Mouse (Mus musculus) limb, embryonic 14.5 days (tissue): Measurements from ENCODE around the gene Nsmce1. TPM values are rescaled to one million over a fixed set of nuclear protein-coding genes. Genes with fewer than 3 reads are reported as not detected.

Source experiments
- ATAC-seq: fragments of 200-750 bp; cut with Nextera tagmentation; 2 replicates; pipeline ENCODE4 v1.8.0; 2017; ENCODE audit warnings: low read depth, moderate number of reproducible peaks, moderate TSS enrichment; ENCODE audit not compliant: low FRiP score
- DNase-seq: peaks from one replicate; pipeline ENCODE4 v3.0.0-alpha.2; 2015; ENCODE audit warnings: low spot score
- H3K27ac ChIP-seq: fragments of 300-500 bp; sonication (generic); replicated peaks from 2 replicates; pipeline ENCODE4 v1.5.1; 2014; ENCODE audit warnings: low read depth, mild to moderate bottlenecking, low read length, moderate library complexity, mixed read lengths
- H3K27me3 ChIP-seq: fragments of 300-500 bp; sonication (generic); 2 replicates; pipeline ENCODE4 v1.6.1; 2014; ENCODE audit warnings: low read length, mixed read lengths; ENCODE audit not compliant: control insufficient read depth, insufficient read depth
- H3K36me3 ChIP-seq: fragments of 300-500 bp; sonication (generic); 2 replicates; pipeline ENCODE4 v1.6.1; 2014; ENCODE audit warnings: mild to moderate bottlenecking, low read length, moderate library complexity, mixed read lengths; ENCODE audit not compliant: control insufficient read depth, insufficient read depth
- H3K4me1 ChIP-seq: fragments of 300-500 bp; sonication (generic); 2 replicates; pipeline ENCODE4 v1.6.1; 2014; ENCODE audit warnings: antibody characterized with exemption, low read length, mixed read lengths; ENCODE audit not compliant: control insufficient read depth, insufficient read depth
- H3K4me2 ChIP-seq: fragments of 300-500 bp; sonication (generic); replicated peaks from 2 replicates; pipeline ENCODE4 v1.6.1; 2014; ENCODE audit warnings: low read depth, mild to moderate bottlenecking, low read length, moderate library complexity; ENCODE audit not compliant: severe bottlenecking
- H3K4me3 ChIP-seq: fragments of 300-500 bp; sonication (generic); replicated peaks from 2 replicates; pipeline ENCODE4 v1.5.1; 2014; ENCODE audit warnings: low read length
- H3K9ac ChIP-seq: fragments of 300-500 bp; sonication (generic); 2 replicates; pipeline ENCODE4 v1.6.1; 2014; ENCODE audit warnings: mild to moderate bottlenecking, low read depth, low read length, moderate library complexity; ENCODE audit not compliant: severe bottlenecking
- H3K9me3 ChIP-seq: fragments of 300-500 bp; sonication (generic); 2 replicates; pipeline ENCODE4 v1.6.1; 2016; ENCODE audit warnings: low read length; ENCODE audit not compliant: control insufficient read depth
- POLR2A ChIP-seq: fragments of 200-500 bp; IDR thresholded peaks from 2 replicates; pipeline ENCODE4 v1.8.0; 2012; ENCODE audit warnings: inconsistent platforms, mild to moderate bottlenecking, moderate library complexity, borderline replicate concordance; ENCODE audit not compliant: insufficient read depth, insufficient read length; ENCODE audit errors: extremely low read depth
- WGBS: fragments of 180-500 bp; shearing (Covaris S2); extraction: QIAGEN DNeasy Blood & Tissue Kit; methylation state at CpG from one replicate; pipeline ENCODE4 v1.1.7; 2014; 5-methylcytosine and 5-hydroxymethylcytosine counted together
- polyA plus RNA-seq, 2 experiments: library from polyadenylated mRNA; depleted of rRNA in 1 of 2; stranded (reverse) in 1 of 2; unstranded in 1 of 2; fragments of >200 nt; fragmentation: Nextera tagmentation in 1 of 2; extraction: Ambion mirVana in 1 of 2; gene quantifications; 2 replicates each; pipeline versions ENCODE4 v1.2.1 to v1.2.3; 2012 to 2014

Gene Nsmce1
- polyA plus RNA-seq, 2 experiments, result 67.2 to 121 TPM

- DNase-seq (no peak), ATAC-seq (no peak)
- no peak overlapping the region for H3K4me3 ChIP-seq
- 82% methylated on average over 5 of the region's 5 CpGs for WGBS
- H3K9me3 ChIP-seq, result no peaks in the 10 kb centered on the region
- no peaks in the 10 kb centered on the region for H3K27me3 ChIP-seq
- no peak overlapping the region for H3K27ac ChIP-seq
- no peaks in the 10 kb centered on the region for H3K4me1 ChIP-seq
- TF ChIP-seq POLR2A, result no peak
- H3K9ac ChIP-seq, result no peak overlapping the region
- H3K36me3 ChIP-seq, result no peaks in the 10 kb centered on the region
- H3K4me2 ChIP-seq, result no peak overlapping the region
Measured at GRCm38 (mm10) chr7:125503374-125504092, 12.1 kb upstream of the Nsmce1 start.

GRCm38 (mm10) chr7:125500879-125501278 is 9.5 kb upstream of the Nsmce1 start:
- WGBS, result 85% methylated on average over 7 of the region's 7 CpGs
- H3K9ac ChIP-seq, result no peak overlapping the region
- no peaks in the 10 kb centered on the region for H3K36me3 ChIP-seq
- no peak overlapping the region for H3K27ac ChIP-seq
- H3K4me2 ChIP-seq, result no peak overlapping the region
- no peaks in the 10 kb centered on the region for H3K4me1 ChIP-seq
- no peaks in the 10 kb centered on the region for H3K9me3 ChIP-seq
- no peak for DNase-seq
- H3K27me3 ChIP-seq, result no peaks in the 10 kb centered on the region
- no peak overlapping the region for H3K4me3 ChIP-seq
- no peak for ATAC-seq
- no peak for TF ChIP-seq POLR2A

GRCm38 (mm10) chr7:125499927-125500868 is 8.8 kb upstream of the Nsmce1 start:
- no peak overlapping the region for H3K9ac ChIP-seq
- TF ChIP-seq POLR2A, result no peak
- no peak for ATAC-seq

GRCm38 (mm10) chr7:125495864-125496440 is 4.6 kb upstream of the Nsmce1 start:
- no peak for TF ChIP-seq POLR2A
- no peaks in the 10 kb centered on the region for H3K36me3 ChIP-seq
- H3K4me2 ChIP-seq, result no peak overlapping the region
- H3K27me3 ChIP-seq, result no peaks in the 10 kb centered on the region
- H3K4me1 ChIP-seq, result peaks cover 9% of the 10 kb centered on the region
- H3K27ac ChIP-seq, result no peak overlapping the region
- no peak for DNase-seq
- no peaks in the 10 kb centered on the region for H3K9me3 ChIP-seq
- no peak for ATAC-seq
- H3K4me3 ChIP-seq, result no peak overlapping the region
- WGBS, result 84% methylated on average over 6 of the region's 6 CpGs
- no peak overlapping the region for H3K9ac ChIP-seq

More at GRCm38 (mm10) chr7:125499927-125500868, 8.8 kb upstream of the Nsmce1 start:
- H3K36me3 ChIP-seq, result no peaks in the 10 kb centered on the region
- no peak for DNase-seq
- no peaks in the 10 kb centered on the region for H3K27me3 ChIP-seq
- no peaks in the 10 kb centered on the region for H3K4me1 ChIP-seq
- WGBS, result 75% methylated on average over 13 of the region's 13 CpGs
- H3K27ac ChIP-seq, result no peak overlapping the region
- H3K9me3 ChIP-seq, result no peaks in the 10 kb centered on the region
- H3K4me2 ChIP-seq, result no peak overlapping the region
- no peak overlapping the region for H3K4me3 ChIP-seq

GRCm38 (mm10) chr7:125492551-125492950 is 1.2 kb upstream of the Nsmce1 start:
- no peak overlapping the region for H3K4me2 ChIP-seq
- 76% methylated on average over 6 of the region's 6 CpGs for WGBS
- peaks cover 16% of the 10 kb centered on the region for H3K4me1 ChIP-seq
- H3K27me3 ChIP-seq, result no peaks in the 10 kb centered on the region
- H3K9me3 ChIP-seq, result no peaks in the 10 kb centered on the region
- no peak overlapping the region for H3K9ac ChIP-seq
- TF ChIP-seq POLR2A, result no peak
- H3K27ac ChIP-seq, result no peak overlapping the region
- DNase-seq, result no peak
- H3K36me3 ChIP-seq, result no peaks in the 10 kb centered on the region
- ATAC-seq, result no peak
- H3K4me3 ChIP-seq, result no peak overlapping the region
